Comparison of ENCODE assay signal across 13 mouse cellular contexts in the genomic region with DNA sequence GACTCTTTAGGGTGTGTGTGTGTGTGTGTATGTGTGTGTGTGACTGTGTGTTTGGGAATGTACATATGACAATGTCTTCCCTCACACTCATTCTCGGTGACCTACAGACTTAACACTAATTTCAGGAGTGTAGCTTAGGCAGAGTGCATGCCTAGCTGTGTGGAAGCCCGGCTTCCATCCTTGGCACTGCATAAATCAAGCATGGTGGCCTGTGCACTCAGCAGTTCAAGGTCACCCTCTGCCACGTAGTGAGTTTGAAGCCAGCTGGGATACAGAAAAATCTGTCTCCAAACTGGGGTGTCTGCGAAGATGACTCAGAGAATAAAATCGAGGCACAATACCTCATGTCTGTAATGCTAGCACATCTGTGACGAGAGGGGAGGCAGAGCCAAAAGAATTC.
"Had no signal": no experiment of that assay in that cellular context is flagged by ENCODE, and none has a peak within 500 bp of the region (broad histone marks: within the 10 kb centered on the region; RNA-seq: fewer than 3 reads in every experiment).

No protein-coding gene starts in this region.

- H3K9me3 ChIP-seq: kidney, embryonic 15.5 days; limb, embryonic 13.5 days; midbrain, embryonic 12.5 days; neural tube, embryonic 15.5 days had no signal

- DNase-seq: kidney, adult 2 months; kidney, postnatal 14 days; left cerebral cortex, postnatal 4 days; lung, adult 2 months; right cerebral cortex, adult 18-20 months; right cerebral cortex, postnatal 25 days; thymus, postnatal 4 days had no signal

- H3K9ac ChIP-seq: kidney, embryonic 15.5 days; limb, embryonic 13.5 days; liver, embryonic 14.5 days; midbrain, embryonic 12.5 days; neural tube, embryonic 15.5 days had no signal

- H3K27ac ChIP-seq: kidney, embryonic 15.5 days; limb, embryonic 13.5 days; liver, embryonic 14.5 days; midbrain, embryonic 12.5 days; neural tube, embryonic 15.5 days had no signal

- H3K4me1 ChIP-seq: neural tube, embryonic 15.5 days had no signal

- H3K4me3 ChIP-seq: kidney, embryonic 15.5 days; limb, embryonic 13.5 days; midbrain, embryonic 12.5 days; neural tube, embryonic 15.5 days had no signal

- H3K4me2 ChIP-seq: kidney, embryonic 15.5 days; limb, embryonic 13.5 days; midbrain, embryonic 12.5 days; neural tube, embryonic 15.5 days had no signal

- H3K27me3 ChIP-seq: kidney, embryonic 15.5 days; limb, embryonic 13.5 days; midbrain, embryonic 12.5 days; neural tube, embryonic 15.5 days had no signal

- H3K36me3 ChIP-seq: kidney, embryonic 15.5 days; limb, embryonic 13.5 days; midbrain, embryonic 12.5 days; neural tube, embryonic 15.5 days had no signal

- ATAC-seq: midbrain, embryonic 16.5 days had no signal
